Mouse (Mus musculus) heart, adult 11 months (tissue): Measurements from ENCODE around the gene Lgmn.

Experiments used
- DNase-seq: peaks from one replicate; pipeline ENCODE4 v3.0.0; 2022

Lgmn gene

DNA sequence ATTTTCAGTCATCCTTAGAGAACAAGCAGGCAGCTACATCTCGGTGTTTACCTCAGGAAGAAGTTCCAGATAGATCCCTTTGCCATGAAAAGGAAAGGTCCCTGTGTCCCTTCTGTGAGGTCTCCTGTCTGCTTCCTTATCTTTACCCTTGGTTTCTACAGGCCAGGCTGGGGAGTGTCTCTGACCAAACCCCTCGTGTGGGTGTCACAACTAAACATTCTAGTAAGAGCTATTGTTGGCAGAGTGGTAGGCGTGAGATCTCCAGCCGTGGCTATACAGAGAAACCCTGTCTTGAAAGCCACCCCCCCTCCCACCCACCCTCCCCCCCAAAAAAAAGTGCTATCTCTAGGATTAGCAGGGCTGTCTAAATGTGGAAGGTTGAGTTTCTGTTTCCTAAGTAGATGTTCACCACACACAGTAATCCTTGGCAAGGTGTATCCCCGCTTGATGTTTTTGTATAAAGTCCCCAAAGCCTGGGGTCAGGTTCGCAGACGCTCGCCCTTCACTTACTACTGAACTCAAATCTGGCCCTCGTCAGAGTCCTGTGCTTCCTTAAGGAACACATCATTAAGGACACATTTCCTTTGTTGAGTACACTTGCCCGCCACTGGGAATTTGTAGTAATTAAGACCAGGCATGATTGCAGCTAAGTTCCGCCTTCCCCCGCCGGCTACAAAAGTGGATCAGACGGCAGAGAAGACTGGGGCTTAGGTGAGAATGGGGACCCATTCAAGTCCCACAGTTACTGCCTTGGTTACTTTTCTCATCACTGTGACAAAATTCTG lies 94.4 kb downstream of the Lgmn start:
- no peak for DNase-seq
